Mouse (Mus musculus): Measurements from ENCODE around the gene Atp4a. TPM values are rescaled to one million over a fixed set of nuclear protein-coding genes. Genes with fewer than 3 reads are reported as not detected.

Gene Atp4a
- polyA plus RNA-seq (2012; rRNA removed): 2.9 and 3.7 TPM in 2 replicates

GRCm38 (mm10) chr7:30711942-30712341, at the start of gene Atp4a:
Gene Atp4a (plus strand): TSS chr7:30712209.

GRCm38 (mm10) chr7:30664529-30665200, 47.3 kb upstream of the Atp4a start, which contains the start of gene Haus5:
Gene Haus5 (minus strand): TSS chr7:30664994.

GRCm38 (mm10) chr7:30671480-30671879, 40.5 kb upstream of the Atp4a start, which contains the start of gene Pmis2:
Gene Pmis2 (minus strand): TSS chr7:30671605.

GRCm38 (mm10) chr7:30698589-30698988, 13.4 kb upstream of the Atp4a start, which contains the start of gene 2200002J24Rik:
Gene 2200002J24Rik (plus strand): TSS chr7:30698926.

GRCm38 (mm10) chr7:30729396-30730063, 17.5 kb downstream of the Atp4a start, which contains the start of gene Tmem147:
Gene Tmem147 (minus strand): TSS chr7:30729540.

GRCm38 (mm10) chr7:30743617-30744016, 31.6 kb downstream of the Atp4a start, which contains the start of gene Gapdhs:
Gene Gapdhs (minus strand): TSS chr7:30743681.

GRCm38 (mm10) chr7:30751086-30751669, 39.2 kb downstream of the Atp4a start, which contains the start of gene Sbsn:
Gene Sbsn (plus strand): TSS chr7:30751471.

GRCm38 (mm10) chr7:30763456-30763855, 51.4 kb downstream of the Atp4a start, which contains the start of gene Dmkn:
Gene Dmkn (plus strand): TSS chr7:30763756.

Other genes starting within 250 kb of the Atp4a start
- gene Prodh2, start 218.6 kb upstream of the Atp4a start, polyA plus RNA-seq (2012; rRNA removed): not detected in 2 replicates
- gene Arhgap33, start 177.1 kb upstream of the Atp4a start, polyA plus RNA-seq (2012; rRNA removed): 165 and 210 TPM in 2 replicates
- gene Hspb6, start 160.0 kb upstream of the Atp4a start, polyA plus RNA-seq (2012; rRNA removed): 7.0 and 8.7 TPM in 2 replicates
- gene Proser3, start 159.9 kb upstream of the Atp4a start, polyA plus RNA-seq (2012; rRNA removed): 20.1 and 22.2 TPM in 2 replicates
- 47.1 and 50.2 TPM in 2 replicates for gene Lin37, start 152.4 kb upstream of the Atp4a start, polyA plus RNA-seq (2012; rRNA removed)
- gene U2af1l4, start 148.9 kb upstream of the Atp4a start, polyA plus RNA-seq (2012; rRNA removed): 85.4 and 92.4 TPM in 2 replicates
- gene Gm49396, start 148.9 kb upstream of the Atp4a start, polyA plus RNA-seq (2012; rRNA removed): 4.8 and 6.0 TPM in 2 replicates
- 131 and 143 TPM in 2 replicates for gene Psenen, start 148.6 kb upstream of the Atp4a start, polyA plus RNA-seq (2012; rRNA removed)
- gene Igflr1, start 146.8 kb upstream of the Atp4a start, polyA plus RNA-seq (2012; rRNA removed): 6.7 and 6.8 TPM in 2 replicates
- gene Kmt2b, start 123.5 kb upstream of the Atp4a start, polyA plus RNA-seq (2012; rRNA removed): 49.7 and 51.5 TPM in 2 replicates
- 0.24 and 0.32 TPM in 2 replicates for gene Zbtb32, start 113.3 kb upstream of the Atp4a start, polyA plus RNA-seq (2012; rRNA removed)
- gene Upk1a, start 99.4 kb upstream of the Atp4a start, polyA plus RNA-seq (2012; rRNA removed): 1.9 TPM in 2 replicates
- gene Cox6b1, start 86.1 kb upstream of the Atp4a start, polyA plus RNA-seq (2012; rRNA removed): 1,148 and 1,214 TPM in 2 replicates
- not detected in 2 replicates for gene Etv2, start 76.4 kb upstream of the Atp4a start, polyA plus RNA-seq (2012; rRNA removed)
- 73.9 and 80.1 TPM in 2 replicates for gene Rbm42, start 61.9 kb upstream of the Atp4a start, polyA plus RNA-seq (2012; rRNA removed)
- 22.4 and 23.9 TPM in 2 replicates for gene Haus5, start 47.2 kb upstream of the Atp4a start, polyA plus RNA-seq (2012; rRNA removed)
- not detected in 2 replicates for gene Pmis2, start 40.6 kb upstream of the Atp4a start, polyA plus RNA-seq (2012; rRNA removed)
- not detected in 2 replicates for gene 2200002J24Rik, start 13.3 kb upstream of the Atp4a start, polyA plus RNA-seq (2012; rRNA removed)
- gene Tmem147, start 17.3 kb downstream of the Atp4a start, polyA plus RNA-seq (2012; rRNA removed): 226 TPM in 2 replicates
- gene Gapdhs, start 31.5 kb downstream of the Atp4a start, polyA plus RNA-seq (2012; rRNA removed): 0.13 and 0.17 TPM in 2 replicates
- gene Sbsn, start 39.3 kb downstream of the Atp4a start, polyA plus RNA-seq (2012; rRNA removed): 4.8 and 16.7 TPM in 2 replicates
- 4.2 and 71.6 TPM in 2 replicates for gene Dmkn, start 51.5 kb downstream of the Atp4a start, polyA plus RNA-seq (2012; rRNA removed)
- gene Krtdap, start 75.7 kb downstream of the Atp4a start, polyA plus RNA-seq (2012; rRNA removed): 0.41 and 2.3 TPM in 2 replicates
- 0.12 and 0.36 TPM in 2 replicates for gene Ffar2, start 111.6 kb downstream of the Atp4a start, polyA plus RNA-seq (2012; rRNA removed)
- 0.04 TPM in 1 of 2 replicates, not detected in the other for gene Ffar3, start 144.0 kb downstream of the Atp4a start, polyA plus RNA-seq (2012; rRNA removed)
- gene Ffar1, start 149.4 kb downstream of the Atp4a start, polyA plus RNA-seq (2012; rRNA removed): not detected in 2 replicates
- 0.05 and 0.28 TPM in 2 replicates for gene Cd22, start 168.1 kb downstream of the Atp4a start, polyA plus RNA-seq (2012; rRNA removed)
- 2.1 and 3.7 TPM in 2 replicates for gene Mag, start 202.7 kb downstream of the Atp4a start, polyA plus RNA-seq (2012; rRNA removed)
- gene Hamp2, start 212.5 kb downstream of the Atp4a start, polyA plus RNA-seq (2012; rRNA removed): not detected in 2 replicates
- gene Hamp, start 231.8 kb downstream of the Atp4a start, polyA plus RNA-seq (2012; rRNA removed): 0.30 TPM in 1 of 2 replicates, not detected in the other
- gene Usf2, start 244.6 kb downstream of the Atp4a start, polyA plus RNA-seq (2012; rRNA removed): 151 and 162 TPM in 2 replicates